Mouse (Mus musculus): ENCODE results near the gene Tmco5b. TPM values are rescaled to one million over a fixed set of nuclear protein-coding genes. Genes with fewer than 3 reads are reported as not detected.

Gene Tmco5b
- polyA plus RNA-seq (2014; fragmentation: Nextera tagmentation; extraction: Ambion mirVana): 0.20 TPM in 1 of 2 replicates, not detected in the other

DNA sequence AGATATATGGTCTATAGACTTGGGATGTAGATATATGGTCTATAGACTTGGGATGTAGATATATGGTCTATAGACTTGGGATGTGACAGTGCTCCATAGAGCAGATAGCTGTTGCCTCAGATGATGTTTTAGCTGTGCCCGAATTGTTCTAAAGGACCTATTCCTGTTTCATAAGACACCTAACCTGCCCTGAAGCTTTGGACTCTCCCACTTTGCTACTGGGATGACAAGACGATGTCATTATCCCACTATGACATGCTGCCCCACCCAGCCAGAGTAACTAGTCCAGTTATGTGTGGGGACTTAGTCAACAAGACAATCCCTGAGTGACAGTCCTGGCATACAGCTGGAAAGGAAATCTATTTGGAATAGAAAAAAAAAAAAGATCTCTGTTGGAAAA is at the start of gene Tmco5b:
Gene Tmco5b, plus strand, starts transcription at position 301 of the 400 bp plus-strand sequence.
- ATAC-seq (ENCODE audit: insufficient number of reproducible peaks, insufficient read depth, low FRiP score, low read depth): no peak
- Histone ChIP-seq H3K36me3 (ENCODE audit: control insufficient read depth, insufficient read depth, low read length) (no peaks in the 10 kb centered on the region), H3K27ac (ENCODE audit: low read length) (no peak within 1 kb of the TSS), H3K27me3 (ENCODE audit: control insufficient read depth, insufficient read depth, low read length) (no peaks in the 10 kb centered on the region), H3K4me2 (replicated peaks; ENCODE audit: low read depth, low read length) (no peak within 1 kb of the TSS), H3K4me3 (ENCODE audit: low read depth, low read length) (no peak within 1 kb of the TSS), H3K9ac (replicated peaks; ENCODE audit: low read depth, low read length) (no peak within 1 kb of the TSS), H3K4me1 (ENCODE audit: control insufficient read depth, insufficient read depth, low read length) (no peaks in the 10 kb centered on the region), H3K9me3 (ENCODE audit: control insufficient read depth, low read depth, low read length) (no peaks in the 10 kb centered on the region)
- WGBS: 86% methylated on average over 2 of the region's 2 CpGs

DNA sequence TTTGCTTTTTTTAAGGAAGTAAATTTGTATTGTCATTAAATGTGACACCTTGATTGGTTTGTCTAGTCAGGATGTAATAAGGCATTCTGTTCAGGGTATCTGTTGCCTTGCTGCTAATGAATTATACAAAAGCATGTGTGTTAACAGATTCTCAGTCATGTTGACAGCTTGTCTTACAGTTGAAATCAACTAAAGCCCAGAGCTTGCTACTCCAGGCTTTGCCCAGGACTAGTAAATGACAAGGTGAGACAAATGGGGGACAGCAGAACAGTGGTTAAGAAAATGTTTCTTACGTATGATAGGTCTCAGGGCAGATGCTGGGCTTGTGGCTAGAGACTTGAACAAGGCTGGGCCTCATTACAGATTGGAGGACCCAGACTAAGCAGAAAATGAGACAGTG is 48.5 kb upstream of the Tmco5b start:
- no peaks in the 10 kb centered on the region for H3K36me3 ChIP-seq (ENCODE audit: control insufficient read depth, insufficient read depth, low read length)
- no peak overlapping the region for H3K4me3 ChIP-seq (ENCODE audit: low read depth, low read length)
- no peaks in the 10 kb centered on the region for H3K9me3 ChIP-seq (ENCODE audit: control insufficient read depth, low read depth, low read length)
- ATAC-seq (ENCODE audit: insufficient number of reproducible peaks, insufficient read depth, low FRiP score, low read depth): no peak
- H3K27ac ChIP-seq (ENCODE audit: low read length): no peak overlapping the region
- no peaks in the 10 kb centered on the region for H3K4me1 ChIP-seq (ENCODE audit: control insufficient read depth, insufficient read depth, low read length)
- 61% methylated on average over 1 of the region's 1 CpGs for WGBS
- no peak overlapping the region for H3K9ac ChIP-seq (replicated peaks; ENCODE audit: low read depth, low read length)
- H3K4me2 ChIP-seq (replicated peaks; ENCODE audit: low read depth, low read length): no peak overlapping the region
- no peaks in the 10 kb centered on the region for H3K27me3 ChIP-seq (ENCODE audit: control insufficient read depth, insufficient read depth, low read length)

DNA sequence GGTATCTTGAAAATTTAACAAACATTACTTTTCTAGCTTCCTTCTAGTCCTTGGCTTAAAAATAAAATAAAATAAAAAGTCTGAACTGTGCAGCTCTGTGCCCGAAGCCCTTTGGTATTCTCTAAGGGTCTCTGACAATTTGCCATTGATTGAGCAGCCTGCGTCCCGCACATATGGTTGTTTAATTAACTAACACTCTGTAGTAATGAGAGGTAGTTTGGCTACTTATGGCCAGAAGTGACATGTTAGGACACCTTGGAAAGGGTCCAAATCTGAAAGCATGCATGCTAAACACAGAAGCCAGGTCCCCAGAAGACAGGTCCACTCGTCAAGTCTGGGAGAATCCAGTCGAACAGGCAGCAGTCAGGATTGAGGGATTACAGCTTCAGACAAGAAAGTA is 46.7 kb upstream of the Tmco5b start:
- Histone ChIP-seq H3K36me3 (ENCODE audit: control insufficient read depth, insufficient read depth, low read length) (no peaks in the 10 kb centered on the region), H3K4me2 (replicated peaks; ENCODE audit: low read depth, low read length) (no peak overlapping the region), H3K9me3 (ENCODE audit: control insufficient read depth, low read depth, low read length) (no peaks in the 10 kb centered on the region), H3K4me3 (ENCODE audit: low read depth, low read length) (no peak overlapping the region), H3K27me3 (ENCODE audit: control insufficient read depth, insufficient read depth, low read length) (no peaks in the 10 kb centered on the region), H3K27ac (ENCODE audit: low read length) (no peak overlapping the region), H3K4me1 (ENCODE audit: control insufficient read depth, insufficient read depth, low read length) (no peaks in the 10 kb centered on the region), H3K9ac (replicated peaks; ENCODE audit: low read depth, low read length) (no peak overlapping the region)
- no peak for ATAC-seq (ENCODE audit: insufficient number of reproducible peaks, insufficient read depth, low FRiP score, low read depth)
- 62% methylated on average over 5 of the region's 5 CpGs for WGBS

DNA sequence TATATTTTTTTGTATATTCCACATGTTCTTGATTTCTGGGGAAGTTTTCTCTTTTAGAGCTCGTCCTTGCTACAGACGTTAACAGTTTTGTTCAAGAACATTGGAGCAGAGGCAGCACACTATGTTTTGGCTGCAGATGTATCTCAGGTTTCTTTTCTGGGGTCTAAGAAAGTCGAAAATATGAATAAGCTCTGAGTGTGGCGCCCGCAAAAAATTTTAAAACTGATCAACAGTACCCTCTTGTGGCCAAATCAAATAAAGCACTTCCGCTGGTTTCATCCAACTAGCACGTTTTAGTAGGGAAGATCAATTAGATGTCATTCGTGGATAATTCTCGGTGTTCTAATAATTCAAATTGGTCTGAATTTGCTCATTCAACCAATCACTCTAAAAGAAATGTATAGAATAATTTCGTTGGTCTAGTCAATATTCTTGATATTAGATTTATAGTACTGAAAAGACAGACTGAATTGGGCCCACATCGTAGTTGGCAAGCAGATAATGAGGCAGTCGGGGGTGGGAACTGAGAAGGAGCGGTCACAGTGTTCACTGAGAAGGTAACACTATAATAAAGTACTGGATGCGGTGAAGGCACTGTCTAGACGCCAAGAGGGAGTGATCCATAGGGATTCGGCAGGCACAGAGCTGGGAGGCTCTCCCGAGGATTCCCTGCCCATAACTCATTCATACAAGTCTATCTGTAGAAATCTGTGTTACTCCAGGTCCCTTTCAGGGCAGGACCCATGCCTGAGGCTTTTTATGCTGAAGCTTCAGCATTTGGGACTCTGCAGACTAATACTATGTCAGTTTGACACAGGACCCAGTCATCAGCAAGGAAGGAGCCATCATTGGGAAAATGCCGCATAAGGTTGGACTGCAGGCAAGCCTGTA is 17.1 kb downstream of the Tmco5b start:
- Histone ChIP-seq H3K4me1 (ENCODE audit: control insufficient read depth, insufficient read depth, low read length) (no peaks in the 10 kb centered on the region), H3K27ac (ENCODE audit: low read length) (no peak overlapping the region), H3K27me3 (ENCODE audit: control insufficient read depth, insufficient read depth, low read length) (no peaks in the 10 kb centered on the region), H3K9me3 (ENCODE audit: control insufficient read depth, low read depth, low read length) (no peaks in the 10 kb centered on the region), H3K4me2 (replicated peaks; ENCODE audit: low read depth, low read length) (no peak overlapping the region), H3K4me3 (ENCODE audit: low read depth, low read length) (no peak overlapping the region), H3K36me3 (ENCODE audit: control insufficient read depth, insufficient read depth, low read length) (no peaks in the 10 kb centered on the region), H3K9ac (replicated peaks; ENCODE audit: low read depth, low read length) (no peak overlapping the region)
- 40% methylated on average over 18 of the region's 18 CpGs for WGBS
- ATAC-seq (ENCODE audit: insufficient number of reproducible peaks, insufficient read depth, low FRiP score, low read depth): no peak

DNA sequence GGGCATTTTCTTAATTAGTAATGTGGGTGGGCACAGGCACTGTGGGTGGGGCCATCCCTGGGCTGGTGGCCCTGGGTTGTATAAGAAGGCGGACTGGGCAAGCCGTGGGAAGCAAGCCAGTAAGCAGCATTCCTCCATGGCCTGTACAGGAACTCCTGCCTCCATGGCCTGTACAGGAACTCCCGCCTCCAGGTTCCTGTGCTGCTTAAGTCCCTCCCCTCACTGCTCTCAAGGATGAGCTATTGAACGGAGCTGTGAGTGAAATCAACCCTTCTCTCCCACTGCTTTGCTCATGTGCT is 17.7 kb downstream of the Tmco5b start:
- no peak overlapping the region for H3K4me2 ChIP-seq (replicated peaks; ENCODE audit: low read depth, low read length)
- 68% methylated on average over 4 of the region's 4 CpGs for WGBS
- H3K27me3 ChIP-seq (ENCODE audit: control insufficient read depth, insufficient read depth, low read length): no peaks in the 10 kb centered on the region
- no peaks in the 10 kb centered on the region for H3K9me3 ChIP-seq (ENCODE audit: control insufficient read depth, low read depth, low read length)
- no peaks in the 10 kb centered on the region for H3K36me3 ChIP-seq (ENCODE audit: control insufficient read depth, insufficient read depth, low read length)
- no peak overlapping the region for H3K9ac ChIP-seq (replicated peaks; ENCODE audit: low read depth, low read length)
- peak; percentile 33; the same call in 1 of the 2 replicates for ATAC-seq (ENCODE audit: insufficient number of reproducible peaks, insufficient read depth, low FRiP score, low read depth)
- no peak overlapping the region for H3K4me3 ChIP-seq (ENCODE audit: low read depth, low read length)
- no peak overlapping the region for H3K27ac ChIP-seq (ENCODE audit: low read length)
- no peaks in the 10 kb centered on the region for H3K4me1 ChIP-seq (ENCODE audit: control insufficient read depth, insufficient read depth, low read length)

DNA sequence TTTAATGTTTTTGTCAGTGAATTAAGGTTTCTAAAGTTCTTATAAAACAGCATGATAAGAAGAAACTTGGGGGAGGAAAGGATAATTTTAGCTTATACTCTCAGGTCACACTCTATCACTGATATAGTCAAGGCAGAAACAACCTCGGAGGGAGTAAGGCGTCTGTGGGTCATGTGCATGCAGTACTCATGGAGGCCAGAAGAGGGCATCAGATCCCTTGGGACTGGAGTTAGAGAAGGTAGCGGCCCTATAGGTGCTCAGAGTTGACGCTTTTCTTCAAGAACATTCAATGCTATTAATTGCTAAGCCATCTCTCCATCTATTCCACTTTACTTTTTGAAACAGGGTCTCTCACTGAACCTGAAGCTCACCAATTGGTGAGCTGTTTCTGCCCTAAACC is 19.8 kb downstream of the Tmco5b start:
- no peaks in the 10 kb centered on the region for H3K9me3 ChIP-seq (ENCODE audit: control insufficient read depth, low read depth, low read length)
- H3K4me2 ChIP-seq (replicated peaks; ENCODE audit: low read depth, low read length): no peak overlapping the region
- no peak for ATAC-seq (ENCODE audit: insufficient number of reproducible peaks, insufficient read depth, low FRiP score, low read depth)
- H3K4me1 ChIP-seq (ENCODE audit: control insufficient read depth, insufficient read depth, low read length): no peaks in the 10 kb centered on the region
- H3K4me3 ChIP-seq (ENCODE audit: low read depth, low read length): no peak overlapping the region
- 10% methylated on average over 4 of the region's 4 CpGs for WGBS
- no peak overlapping the region for H3K27ac ChIP-seq (ENCODE audit: low read length)
- H3K36me3 ChIP-seq (ENCODE audit: control insufficient read depth, insufficient read depth, low read length): no peaks in the 10 kb centered on the region
- no peak overlapping the region for H3K9ac ChIP-seq (replicated peaks; ENCODE audit: low read depth, low read length)
- no peaks in the 10 kb centered on the region for H3K27me3 ChIP-seq (ENCODE audit: control insufficient read depth, insufficient read depth, low read length)

DNA sequence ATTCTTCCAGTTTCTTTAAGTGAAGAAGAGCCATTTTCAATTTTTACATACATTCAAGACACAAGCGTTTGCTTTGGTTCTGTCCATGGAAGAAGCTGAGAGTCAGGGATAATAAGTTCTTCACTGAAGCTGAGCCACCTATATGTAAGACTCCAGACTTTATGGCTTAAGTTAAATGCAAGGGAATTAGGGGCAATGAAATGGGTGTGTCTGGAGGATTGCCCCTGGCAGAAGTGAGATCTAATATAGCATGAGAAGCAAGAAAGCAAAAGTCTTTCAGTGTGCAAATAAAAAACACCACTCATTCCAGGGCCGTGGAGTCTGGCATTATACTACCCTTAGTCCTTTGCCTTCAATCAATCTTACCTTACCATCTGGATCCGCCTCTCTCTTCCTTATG is 25.7 kb downstream of the Tmco5b start:
- no peaks in the 10 kb centered on the region for H3K36me3 ChIP-seq (ENCODE audit: control insufficient read depth, insufficient read depth, low read length)
- H3K27ac ChIP-seq (ENCODE audit: low read length): no peak overlapping the region
- no peak overlapping the region for H3K4me2 ChIP-seq (replicated peaks; ENCODE audit: low read depth, low read length)
- WGBS: 83% methylated on average over 3 of the region's 3 CpGs
- ATAC-seq (ENCODE audit: insufficient number of reproducible peaks, insufficient read depth, low FRiP score, low read depth): no peak
- no peak overlapping the region for H3K9ac ChIP-seq (replicated peaks; ENCODE audit: low read depth, low read length)
- H3K9me3 ChIP-seq (ENCODE audit: control insufficient read depth, low read depth, low read length): no peaks in the 10 kb centered on the region
- no peaks in the 10 kb centered on the region for H3K4me1 ChIP-seq (ENCODE audit: control insufficient read depth, insufficient read depth, low read length)
- H3K4me3 ChIP-seq (ENCODE audit: low read depth, low read length): no peak overlapping the region
- no peaks in the 10 kb centered on the region for H3K27me3 ChIP-seq (ENCODE audit: control insufficient read depth, insufficient read depth, low read length)

DNA sequence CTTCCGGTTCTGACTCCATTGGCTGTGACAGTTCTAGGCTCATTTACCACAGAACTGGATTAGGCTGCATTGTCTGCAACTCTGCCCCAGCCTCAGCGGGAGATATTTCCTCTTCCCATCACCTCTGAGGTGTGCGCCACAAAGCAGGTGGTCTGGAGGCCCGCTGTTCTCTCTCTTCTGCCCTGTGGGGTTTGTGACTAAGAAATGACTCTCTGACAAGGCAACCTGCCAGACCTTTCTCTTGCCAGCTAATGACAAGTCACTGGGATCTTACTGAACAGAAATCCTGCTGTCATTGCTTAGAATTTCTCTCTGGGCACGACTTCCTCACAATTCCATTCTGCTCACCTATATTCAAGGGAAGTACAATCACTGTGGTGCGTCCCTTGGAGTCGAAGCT is 37.5 kb downstream of the Tmco5b start:
- ATAC-seq (ENCODE audit: insufficient number of reproducible peaks, insufficient read depth, low FRiP score, low read depth): no peak
- no peak overlapping the region for H3K27ac ChIP-seq (ENCODE audit: low read length)
- no peaks in the 10 kb centered on the region for H3K9me3 ChIP-seq (ENCODE audit: control insufficient read depth, low read depth, low read length)
- H3K27me3 ChIP-seq (ENCODE audit: control insufficient read depth, insufficient read depth, low read length): 0 out of 2 replicates have a peak, but pooled peaks cover 3% of the 10 kb centered on the region
- H3K36me3 ChIP-seq (ENCODE audit: control insufficient read depth, insufficient read depth, low read length): no peaks in the 10 kb centered on the region
- 40% methylated on average over 7 of the region's 7 CpGs for WGBS
- no peak overlapping the region for H3K4me2 ChIP-seq (replicated peaks; ENCODE audit: low read depth, low read length)
- H3K9ac ChIP-seq (replicated peaks; ENCODE audit: low read depth, low read length): no peak overlapping the region
- 0 out of 2 replicates have a peak, but pooled peaks cover 3% of the 10 kb centered on the region for H3K4me1 ChIP-seq (ENCODE audit: control insufficient read depth, insufficient read depth, low read length)
- H3K4me3 ChIP-seq (ENCODE audit: low read depth, low read length): no peak overlapping the region

Measured in stomach, embryonic 14.5 days (tissue).